ENCODE assay signal across 8 mouse cellular contexts in the genomic region with DNA sequence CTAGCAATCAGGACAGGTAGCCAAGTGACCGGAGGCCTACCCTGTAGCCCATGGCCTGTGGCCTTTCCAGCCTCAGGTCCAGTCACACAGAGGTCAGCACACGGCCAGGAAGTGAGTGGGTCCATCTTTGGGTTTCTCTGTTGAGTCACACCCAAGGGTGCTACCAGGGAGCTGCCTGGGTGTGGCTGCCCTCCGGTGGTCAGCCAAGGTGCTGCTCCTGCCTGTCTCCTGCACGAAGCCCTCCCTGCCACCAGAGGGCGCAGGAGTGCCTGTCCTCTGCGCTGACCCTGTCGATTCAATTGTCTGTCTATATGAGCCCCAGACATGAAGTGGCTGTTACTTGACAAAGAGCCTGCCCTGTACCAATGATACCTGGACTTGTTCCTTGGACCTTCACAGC.
DNase-seq lines count a peak whose midpoint lies in the region; ATAC-seq and TF ChIP-seq lines count a peak whose summit lies in the region.

No protein-coding gene starts in this region.

- peaks cover 14% of the 10 kb centered on the region for H3K4me1 ChIP-seq in forebrain, embryonic 14.5 days (ENCODE audit: control insufficient read depth, insufficient read depth, low read length)
- peaks cover 58% of the 10 kb centered on the region for H3K4me1 ChIP-seq in megakaryocyte, embryonic 14.5 days

- no peak overlapping the region for H3K4me3 ChIP-seq in forebrain, embryonic 14.5 days (ENCODE audit: low read depth, low read length)
- H3K4me3 ChIP-seq in left cerebral cortex, adult 2 months: no peak overlapping the region
- H3K4me3 ChIP-seq in megakaryocyte, embryonic 14.5 days (replicated peaks): peak overlapping the region; percentile 65

- no peak overlapping the region for H3K27ac ChIP-seq in forebrain, embryonic 14.5 days (ENCODE audit: low read depth, low read length)
- no peak overlapping the region for H3K27ac ChIP-seq in left cerebral cortex, adult 2 months

- intact Hi-C loops in heart, postnatal 36 days (cut with DNase I): loop anchor here (1.0 to 2.0 kb wide), 2 partner anchors 31 to 140 kb away; no protein-coding TSS in a partner anchor
- intact Hi-C loops in left cerebral cortex, adult 2 months (cut with DNase I): loop anchor here (1.0 to 2.0 kb wide), 2 partner anchors 31 to 141 kb away; no protein-coding TSS in a partner anchor

- no peaks in the 10 kb centered on the region for H3K36me3 ChIP-seq in forebrain, embryonic 14.5 days (ENCODE audit: control insufficient read depth, insufficient read depth, low read length)
- no peaks in the 10 kb centered on the region for H3K36me3 ChIP-seq in megakaryocyte, embryonic 14.5 days (replicated peaks; ENCODE audit: low read length)

- 24% methylated on average over 7 of the region's 7 CpGs for WGBS in forebrain, embryonic 14.5 days

- no peak overlapping the region for H3K4me2 ChIP-seq in forebrain, embryonic 14.5 days (ENCODE audit: low read length)

- no peak overlapping the region for H3K9ac ChIP-seq in forebrain, embryonic 14.5 days (ENCODE audit: low read length)

- peak; percentile 100 for TF ChIP-seq CTCF in left cerebral cortex, adult 2 months (IDR thresholded peaks at IDR 0.05)

- H3K9me3 ChIP-seq in forebrain, embryonic 14.5 days (replicated peaks; ENCODE audit: control insufficient read depth, low read length): no peaks in the 10 kb centered on the region
- H3K9me3 ChIP-seq in megakaryocyte, embryonic 14.5 days: no peaks in the 10 kb centered on the region

- H3K27me3 ChIP-seq in forebrain, embryonic 14.5 days (replicated peaks; ENCODE audit: control insufficient read depth, insufficient read depth, low read length): no peaks in the 10 kb centered on the region
- peaks cover 31% of the 10 kb centered on the region for H3K27me3 ChIP-seq in megakaryocyte, embryonic 14.5 days (replicated peaks)

- ATAC-seq in forebrain, embryonic 14.5 days: peak; percentile 35

- DNase-seq in Muller cell, postnatal 12 days (ENCODE audit: inconsistent ontology term): peak; percentile 59
- DNase-seq in c-Kit-positive CD71-positive TER-119-negative erythroid progenitor cells, embryonic 14.5 days (ENCODE audit: low read depth): peak; percentile 68
- peak; percentile 68 for DNase-seq in forebrain, embryonic 14.5 days (ENCODE audit: low spot score)
- DNase-seq in heart, postnatal 36 days: peak; percentile 81
- peak; percentile 63 to 75 for DNase-seq in left cerebral cortex, adult 2 months (ENCODE audit: extremely low spot score in 1 of 2, low spot score in 2 of 2)
- DNase-seq in skeletal muscle tissue, adult 2 months (ENCODE audit: low read depth, low spot score): peak; percentile 83
- DNase-seq in yolk sac, embryonic 10.5 days (ENCODE audit: low spot score): peak; percentile 60
